Mouse (Mus musculus) CH12.LX (cell line): ENCODE measurements around the gene Atg5. TPM values are rescaled to one million over a fixed set of nuclear protein-coding genes. Genes with fewer than 3 reads are reported as not detected.

Experiments used
- DNase-seq: peaks from one replicate; pipeline ENCODE4 v3.0.0-alpha.2; 2013; ENCODE audit errors: extremely low read depth
- H3K27ac ChIP-seq: 2 replicates; pipeline ENCODE4 v1.5.1; 2012; ENCODE audit warnings: low read depth, mild to moderate bottlenecking, control low read depth, moderate library complexity; ENCODE audit not compliant: insufficient read depth
- H3K27me3 ChIP-seq: replicated peaks from 2 replicates; pipeline ENCODE3; 2012; ENCODE audit warnings: inconsistent platforms
- H3K36me3 ChIP-seq, 2 experiments: replicated peaks in 1 of 2; 2 replicates each; pipeline versions ENCODE3 to v1.6.1; 2012; ENCODE audit warnings: inconsistent platforms in 1 of 2, low read length in 1 of 2, mild to moderate bottlenecking in 1 of 2, mixed read lengths in 1 of 2, moderate library complexity in 1 of 2; ENCODE audit not compliant: control insufficient read depth in 1 of 2, insufficient read depth in 1 of 2
- H3K4me1 ChIP-seq, 2 experiments: 2 replicates each; pipeline ENCODE4 v1.6.1; 2012; ENCODE audit warnings: inconsistent platforms in 1 of 2, moderate library complexity in 1 of 2; ENCODE audit not compliant: insufficient read depth in 2 of 2, control insufficient read depth in 1 of 2
- H3K4me2 ChIP-seq: 2 replicates; pipeline ENCODE4 v1.6.1; 2012; ENCODE audit warnings: low read depth, mild to moderate bottlenecking, control low read depth; ENCODE audit not compliant: poor library complexity, insufficient read depth, severe bottlenecking
- H3K4me3 ChIP-seq, 3 experiments: fragments of 150-350 bp in 1 of 3; sonication (generic) in 1 of 3; replicated peaks in 1 of 3; 2 replicates each; pipeline versions ENCODE3 to v1.5.1; 2011 to 2012; ENCODE audit warnings: low read depth in 2 of 3, low read length in 2 of 3, mild to moderate bottlenecking in 2 of 3, moderate library complexity in 2 of 3, control low read depth in 1 of 3, improper control_type of control experiment in 1 of 3, inconsistent platforms in 1 of 3, mixed read lengths in 1 of 3; ENCODE audit not compliant: poor library complexity in 1 of 3
- H3K79me2 ChIP-seq: replicated peaks from 2 replicates; pipeline ENCODE4 v1.6.1; 2012; ENCODE audit warnings: mild to moderate bottlenecking, moderate library complexity; ENCODE audit not compliant: control insufficient read depth, poor library complexity, insufficient read depth, severe bottlenecking; ENCODE audit errors: extremely low read depth
- H3K9ac ChIP-seq: 2 replicates; pipeline ENCODE4 v1.6.1; 2012; ENCODE audit warnings: low read depth, mild to moderate bottlenecking, control low read depth, moderate library complexity; ENCODE audit not compliant: insufficient read depth
- H3K9me3 ChIP-seq: replicated peaks from 2 replicates; pipeline ENCODE3; 2012; ENCODE audit warnings: low read length, inconsistent platforms, mixed read lengths
- CHD2 ChIP-seq: IDR thresholded peaks from 2 replicates; pipeline ENCODE4 v1.6.1; 2011; ENCODE audit warnings: low read length, improper control_type of control experiment
- EP300 ChIP-seq: IDR thresholded peaks from 2 replicates; pipeline ENCODE4 v1.6.1; 2011; ENCODE audit warnings: low read length, improper control_type of control experiment
- ETS1 ChIP-seq: conservative IDR thresholded peaks from 2 replicates; pipeline ENCODE4 v1.6.1; 2012; ENCODE audit warnings: low read depth, mild to moderate bottlenecking, inconsistent platforms, low read length, improper control_type of control experiment, moderate library complexity
- GABPA ChIP-seq: IDR thresholded peaks from 2 replicates; pipeline ENCODE4 v1.6.1; 2012; ENCODE audit warnings: low read depth, low read length, improper control_type of control experiment, inconsistent platforms; ENCODE audit not compliant: insufficient replicate concordance
- IRF4 ChIP-seq: IDR thresholded peaks from 2 replicates; pipeline ENCODE4 v1.6.1; 2014; ENCODE audit warnings: low read depth, mild to moderate bottlenecking, inconsistent platforms, low read length, improper control_type of control experiment
- JUND ChIP-seq: conservative IDR thresholded peaks from 2 replicates; pipeline ENCODE4 v1.6.1; 2011; ENCODE audit warnings: low read depth, low read length, improper control_type of control experiment
- MAX ChIP-seq: IDR thresholded peaks from 2 replicates; pipeline ENCODE4 v1.6.1; 2011; ENCODE audit warnings: low read length, improper control_type of control experiment
- MYC ChIP-seq: IDR thresholded peaks from 2 replicates; pipeline ENCODE4 v1.6.1; 2011; ENCODE audit warnings: low read depth, mild to moderate bottlenecking, improper control_type of control experiment, low read length
- NELFE ChIP-seq: IDR thresholded peaks from 2 replicates; pipeline ENCODE4 v1.6.1; 2011; ENCODE audit warnings: low read depth, low read length, improper control_type of control experiment
- PAX5 ChIP-seq: IDR thresholded peaks from 2 replicates; pipeline ENCODE4 v1.6.1; 2012; ENCODE audit warnings: low read length, inconsistent platforms, mixed read lengths
- POLR2AphosphoS2 ChIP-seq: IDR thresholded peaks from 2 replicates; pipeline ENCODE4 v1.6.1; 2011; ENCODE audit warnings: low read depth, low read length, improper control_type of control experiment
- SIN3A ChIP-seq: IDR thresholded peaks from 2 replicates; pipeline ENCODE4 v1.6.1; 2012; ENCODE audit warnings: low read length, improper control_type of control experiment, inconsistent platforms
- SMC3 ChIP-seq: IDR thresholded peaks from 2 replicates; pipeline ENCODE4 v1.6.1; 2011; ENCODE audit warnings: low read depth, low read length, improper control_type of control experiment
- TBP ChIP-seq: conservative IDR thresholded peaks from 2 replicates; pipeline ENCODE4 v1.6.1; 2011; ENCODE audit warnings: low read depth, low read length, improper control_type of control experiment
- TCF12 ChIP-seq: IDR thresholded peaks from 2 replicates; pipeline ENCODE4 v1.6.1; 2014; ENCODE audit warnings: low read depth, mild to moderate bottlenecking, inconsistent platforms, low read length, improper control_type of control experiment
- USF2 ChIP-seq: conservative IDR thresholded peaks from 2 replicates; pipeline ENCODE4 v1.6.1; 2011; ENCODE audit warnings: low read depth, low read length, improper control_type of control experiment
- ZKSCAN1 ChIP-seq: IDR thresholded peaks from 2 replicates; pipeline ENCODE4 v1.6.1; 2012; ENCODE audit warnings: low read depth, inconsistent platforms, low read length, improper control_type of control experiment, borderline replicate concordance
- ZNF384 ChIP-seq: IDR thresholded peaks from 2 replicates; pipeline ENCODE4 v1.6.1; 2012; ENCODE audit warnings: low read depth, low read length, improper control_type of control experiment, inconsistent platforms
- dilution Hi-C: fragments of 300-500 bp; cut with MboI; formaldehyde crosslinking; loops from 2 replicates; pipeline ENCODE4 v1.14.3; 2020; ENCODE audit warnings: low sequenced_read_pairs; ENCODE audit not compliant: extremely low pct_unique_long_range_greater_than_20kb, extremely low pct_ligation_motif_present
- in situ Hi-C: fragments of 300-500 bp; cut with MboI; formaldehyde crosslinking; loops from 3 replicates; pipeline ENCODE4 v1.14.3; 2019; ENCODE audit warnings: low sequenced_read_pairs, low pct_ligation_motif_present, low pct_unique_long_range_greater_than_20kb, mixed read lengths
- polyA plus RNA-seq: library from polyadenylated mRNA; unstranded; fragments of >175 nt; gene quantifications from 2 replicates; pipeline ENCODE4 v1.2.1, GENCODE M21; 2012; ENCODE audit warnings: low read depth; ENCODE audit not compliant: insufficient read length
- total RNA-seq, 2 experiments: library from RNA; depleted of rRNA; stranded (reverse); fragments of 300-350 nt in 1 of 2; fragments of >200 nt in 1 of 2; gene quantifications; 2 replicates each; pipeline ENCODE4 v1.2.3; 2012 to 2014

The Atg5 gene
- total and polyA plus RNA-seq, 3 experiments, result 15.6 to 47.5 (median 34.7) TPM

GRCm38 (mm10) chr10:44316280-44317270 lies 48.4 kb downstream of the Atg5 start:
- no peaks in the 10 kb centered on the region for H3K79me2 ChIP-seq
- no peaks in the 10 kb centered on the region for H3K9me3 ChIP-seq
- no peaks in the 10 kb centered on the region for H3K27me3 ChIP-seq
- TF ChIP-seq EP300, result no peak
- no peak for TF ChIP-seq NELFE
- TF ChIP-seq TBP, result no peak
- TF ChIP-seq ETS1, result no peak
- no peak for TF ChIP-seq SIN3A
- TF ChIP-seq SMC3, result no peak
- TF ChIP-seq ZNF384, result no peak
- no peak for TF ChIP-seq POLR2AphosphoS2
- TF ChIP-seq MYC, result no peak
- no peak for TF ChIP-seq ZKSCAN1
- H3K9ac ChIP-seq, result no peak overlapping the region
- DNase-seq, result no peak
- peaks cover 0 to 16% of the 10 kb centered on the region in 2 experiments; a peak in 2 of 4 replicates for H3K4me1 ChIP-seq
- no peak overlapping the region for H3K4me2 ChIP-seq
- H3K36me3 ChIP-seq, result peaks cover 11 to 49% of the 10 kb centered on the region in 2 experiments
- no peak overlapping the region for H3K27ac ChIP-seq
- dilution Hi-C loops (no loop called here), in situ Hi-C loops (no loop called here)
- no peak overlapping the region for H3K4me3 ChIP-seq

GRCm38 (mm10) chr10:44322166-44322565 lies 54.0 kb downstream of the Atg5 start:
- peak overlapping the region; percentile 46 for H3K27ac ChIP-seq
- in situ Hi-C loops, result no loop called here
- no peaks in the 10 kb centered on the region; the same call in 1 of the 2 replicates for H3K79me2 ChIP-seq
- dilution Hi-C loops, result no loop called here
- H3K9me3 ChIP-seq, result no peaks in the 10 kb centered on the region
- no peak for DNase-seq
- H3K4me1 ChIP-seq, result peaks cover 10 to 62% of the 10 kb centered on the region in 2 experiments
- H3K27me3 ChIP-seq, result no peaks in the 10 kb centered on the region
- no peak overlapping the region for H3K4me3 ChIP-seq
- H3K9ac ChIP-seq, result peak overlapping the region; percentile 34
- H3K36me3 ChIP-seq, result peaks cover 7 to 30% of the 10 kb centered on the region in 2 experiments
- H3K4me2 ChIP-seq, result peak overlapping the region; percentile 55
- no peak for TF ChIP-seq USF2
- TF ChIP-seq PAX5, result no peak
- TF ChIP-seq SMC3, result no peak
- 0 out of 2 replicates have a peak, but pooled peaks have one; percentile 21 for TF ChIP-seq TCF12
- TF ChIP-seq EP300, result peak; percentile 34
- no peak for TF ChIP-seq SIN3A
- no peak for TF ChIP-seq GABPA
- TF ChIP-seq MAX, result no peak
- peak; percentile 78 for TF ChIP-seq CHD2
- TF ChIP-seq IRF4, result no peak
- no peak for TF ChIP-seq TBP
- no peak for TF ChIP-seq JUND
